Mouse (Mus musculus): ENCODE results near the gene Efhc1.

DNA sequence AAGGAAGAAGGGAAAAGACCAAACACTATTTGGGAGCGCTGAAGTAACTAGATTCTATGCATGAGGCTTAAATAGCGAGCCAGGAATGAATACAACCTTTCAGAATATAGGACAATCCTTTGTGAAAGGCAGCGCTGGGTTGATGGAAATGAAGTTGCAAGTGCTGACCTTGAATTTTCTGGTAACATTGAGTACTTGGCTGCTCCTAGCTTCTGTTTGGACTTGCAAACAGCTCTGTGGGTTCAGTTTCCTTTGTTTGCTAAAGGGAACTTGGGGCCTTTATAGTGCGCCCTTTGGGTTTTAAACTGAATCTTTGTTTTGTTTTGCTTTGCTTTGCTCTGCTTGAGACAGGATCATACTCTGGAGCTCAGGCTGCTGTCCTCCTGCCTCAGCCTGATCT, 42.9 kb upstream of the Efhc1 start:
- TF ChIP-seq CTCF (IDR thresholded peaks at IDR 0.05; ENCODE audit: low read depth) (no peak), EP300 (optimal IDR thresholded peaks at IDR 0.05) (no peak)
